Mouse (Mus musculus): Measurements from ENCODE around the gene Hoxa7.

GRCm38 (mm10) chr6:52266666-52266985 is 45.0 kb upstream of the Hoxa7 start:
- no peak for TF ChIP-seq CTCF (IDR thresholded peaks at IDR 0.05; ENCODE audit: low read depth, low read length)
- no peak for TF ChIP-seq POLR2A (IDR thresholded peaks at IDR 0.05; ENCODE audit: insufficient read depth, low read length)
- TF ChIP-seq EP300 (IDR thresholded peaks at IDR 0.05; ENCODE audit: insufficient read depth, low read depth, low read length), result no peak
